Mouse (Mus musculus) fat pad, adult 2 months (tissue): ENCODE results near the gene Ncoa1.
"Not testable (repeated sequence)": the region's sequence is repeated elsewhere in the genome, so short reads cannot be mapped to it uniquely, and the experiment has no call there.

ENCODE experiments used
- DNase-seq: peaks from one replicate; pipeline ENCODE4 v3.0.0-alpha.2; 2011; ENCODE audit warnings: low read depth, low spot score; ENCODE audit errors: extremely low read depth

The Ncoa1 gene

GRCm38 (mm10) chr12:4323604-4324003, 153.4 kb downstream of the Ncoa1 start:
- DNase-seq, result no peak

GRCm38 (mm10) chr12:4322227-4322626, 154.8 kb downstream of the Ncoa1 start:
- DNase-seq, result no peak

- no peak for DNase-seq
These were observed 163.2 kb downstream of the Ncoa1 start for GRCm38 (mm10) chr12:4313824-4314223.

GRCm38 (mm10) chr12:4306712-4307313, 170.2 kb downstream of the Ncoa1 start:
- no peak for DNase-seq

GRCm38 (mm10) chr12:4299300-4299699, 177.7 kb downstream of the Ncoa1 start:
- DNase-seq, result no peak

GRCm38 (mm10) chr12:4298626-4299025, 178.4 kb downstream of the Ncoa1 start:
- no peak for DNase-seq

GRCm38 (mm10) chr12:4295881-4296280, 181.1 kb downstream of the Ncoa1 start:
- peak; percentile 69 for DNase-seq

GRCm38 (mm10) chr12:4295281-4295680, 181.7 kb downstream of the Ncoa1 start:
- DNase-seq, result no peak

- DNase-seq, result no peak
These were observed 183.2 kb downstream of the Ncoa1 start for GRCm38 (mm10) chr12:4293813-4294212.

- DNase-seq, result no peak
These were observed 191.8 kb downstream of the Ncoa1 start for GRCm38 (mm10) chr12:4285186-4285585.

- DNase-seq, result no peak
These were observed 197.1 kb downstream of the Ncoa1 start for GRCm38 (mm10) chr12:4279878-4280277.

- DNase-seq, result no peak
These were observed 197.8 kb downstream of the Ncoa1 start for GRCm38 (mm10) chr12:4278978-4279755.

GRCm38 (mm10) chr12:4271078-4271477, 205.9 kb downstream of the Ncoa1 start:
- no peak for DNase-seq

- DNase-seq, result no peak
These were observed 209.2 kb downstream of the Ncoa1 start for GRCm38 (mm10) chr12:4267765-4268164.

GRCm38 (mm10) chr12:4252742-4253655, 224.0 kb downstream of the Ncoa1 start:
- DNase-seq, result no peak

GRCm38 (mm10) chr12:4249786-4250185, 227.2 kb downstream of the Ncoa1 start:
- no peak for DNase-seq

- no peak for DNase-seq
These were observed 231.2 kb downstream of the Ncoa1 start for GRCm38 (mm10) chr12:4245742-4246141.

- no peak for DNase-seq
These were observed 233.2 kb downstream of the Ncoa1 start for GRCm38 (mm10) chr12:4243805-4244204.

GRCm38 (mm10) chr12:4240281-4240680, 236.7 kb downstream of the Ncoa1 start:
- DNase-seq, result not testable (repeated sequence)

- no peak for DNase-seq
These were observed 239.5 kb downstream of the Ncoa1 start for GRCm38 (mm10) chr12:4237481-4237880.
